Mouse (Mus musculus): ENCODE measurements around the gene Bach1.

DNA sequence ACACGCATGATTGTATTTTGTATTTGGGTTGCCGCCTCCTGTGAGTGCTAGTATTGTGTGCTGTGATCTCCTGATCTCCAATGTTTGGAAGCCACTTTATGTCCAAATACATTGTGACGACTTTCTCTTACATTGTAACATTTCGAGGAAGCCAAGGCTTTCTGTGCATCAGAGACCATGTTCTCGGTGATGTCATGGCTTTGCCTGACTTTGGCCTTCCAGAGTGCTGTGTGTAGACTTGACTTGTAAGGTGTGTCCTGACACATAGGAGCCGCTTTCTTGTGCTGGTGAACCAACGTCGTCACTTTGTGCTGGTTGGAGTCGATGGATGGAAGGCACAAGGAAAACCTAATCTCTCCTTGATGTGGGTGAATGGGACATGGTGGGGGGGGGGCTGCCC is 15.8 kb downstream of the Bach1 start:
- TF ChIP-seq CTCF (IDR thresholded peaks at IDR 0.05; ENCODE audit: control insufficient read depth, insufficient read depth, insufficient read length), result no peak
- no peak for TF ChIP-seq MYOG (IDR thresholded peaks at IDR 0.05; ENCODE audit: control insufficient read depth, extremely low read depth, insufficient read length)
- TF ChIP-seq MAX (IDR thresholded peaks at IDR 0.05), result no peak
- TF ChIP-seq FOSL1 (IDR thresholded peaks at IDR 0.05; ENCODE audit: insufficient read depth, low read length, poor library complexity, severe bottlenecking), result no peak
- no peak for TF ChIP-seq MYOD1 (IDR thresholded peaks at IDR 0.05; ENCODE audit: control insufficient read depth, insufficient read length, low read depth)
- no peak for TF ChIP-seq USF1 (IDR thresholded peaks at IDR 0.05; ENCODE audit: low read depth)

All from C2C12 (cell line).